Mouse (Mus musculus) neural tube, embryonic 11.5 days (tissue): Measurements from ENCODE around the gene Pax7. TPM values are rescaled to one million over a fixed set of nuclear protein-coding genes. Genes with fewer than 3 reads are reported as not detected.
A peak's percentile ranks its signal among the peaks of the same experiment; 100 is the strongest.

Experiments used
- ATAC-seq: fragments of 200-750 bp; cut with Nextera tagmentation; 2 replicates; pipeline ENCODE4 v1.8.0; 2017; ENCODE audit warnings: moderate number of reproducible peaks, mild to moderate bottlenecking, moderate TSS enrichment, moderate library complexity; ENCODE audit not compliant: insufficient read depth, low FRiP score, low TSS enrichment
- DNase-seq: peaks from one replicate; pipeline ENCODE4 v3.0.0-alpha.2; 2015; ENCODE audit warnings: low spot score
- H3K27ac ChIP-seq: fragments of 300-500 bp; sonication (generic); 2 replicates; pipeline ENCODE4 v1.5.1; 2014; ENCODE audit warnings: low read depth, mild to moderate bottlenecking, low read length
- H3K27me3 ChIP-seq: fragments of 300-500 bp; sonication (generic); 2 replicates; pipeline ENCODE4 v1.6.1; 2014; ENCODE audit warnings: mild to moderate bottlenecking, low read length, mixed read lengths; ENCODE audit not compliant: control insufficient read depth, insufficient read depth
- H3K36me3 ChIP-seq: fragments of 300-500 bp; sonication (generic); 2 replicates; pipeline ENCODE4 v1.6.1; 2014; ENCODE audit warnings: mild to moderate bottlenecking, low read length, moderate library complexity, mixed read lengths; ENCODE audit not compliant: control insufficient read depth, insufficient read depth
- H3K4me1 ChIP-seq: fragments of 300-500 bp; sonication (generic); 2 replicates; pipeline ENCODE4 v1.6.1; 2014; ENCODE audit warnings: low read length, mixed read lengths; ENCODE audit not compliant: control insufficient read depth, insufficient read depth
- H3K4me2 ChIP-seq: fragments of 300-500 bp; sonication (generic); 2 replicates; pipeline ENCODE4 v1.6.1; 2014; ENCODE audit warnings: low read depth, mild to moderate bottlenecking, moderate library complexity
- H3K4me3 ChIP-seq: fragments of 300-500 bp; sonication (generic); 2 replicates; pipeline ENCODE4 v1.5.1; 2014; ENCODE audit warnings: low read depth, low read length
- H3K9ac ChIP-seq: fragments of 300-500 bp; sonication (generic); 2 replicates; pipeline ENCODE4 v1.6.1; 2014; ENCODE audit warnings: mild to moderate bottlenecking, low read length
- H3K9me3 ChIP-seq: fragments of 300-500 bp; sonication (generic); 2 replicates; pipeline ENCODE4 v1.6.1; 2016; ENCODE audit warnings: low read length; ENCODE audit not compliant: control insufficient read depth
- WGBS: fragments of 180-500 bp; shearing (Covaris S2); extraction: QIAGEN DNeasy Blood & Tissue Kit; methylation state at CpG from one replicate; pipeline ENCODE4 v1.1.7; 2014; 5-methylcytosine and 5-hydroxymethylcytosine counted together
- polyA plus RNA-seq: library from polyadenylated mRNA; unstranded; fragments of >200 nt; fragmentation: Nextera tagmentation; extraction: Ambion mirVana; gene quantifications from 2 replicates; pipeline ENCODE4 v1.2.1, GENCODE M21; 2014

Pax7 gene
- polyA plus RNA-seq, 1 experiment from 2014 or later = 3.8 TPM

DNA sequence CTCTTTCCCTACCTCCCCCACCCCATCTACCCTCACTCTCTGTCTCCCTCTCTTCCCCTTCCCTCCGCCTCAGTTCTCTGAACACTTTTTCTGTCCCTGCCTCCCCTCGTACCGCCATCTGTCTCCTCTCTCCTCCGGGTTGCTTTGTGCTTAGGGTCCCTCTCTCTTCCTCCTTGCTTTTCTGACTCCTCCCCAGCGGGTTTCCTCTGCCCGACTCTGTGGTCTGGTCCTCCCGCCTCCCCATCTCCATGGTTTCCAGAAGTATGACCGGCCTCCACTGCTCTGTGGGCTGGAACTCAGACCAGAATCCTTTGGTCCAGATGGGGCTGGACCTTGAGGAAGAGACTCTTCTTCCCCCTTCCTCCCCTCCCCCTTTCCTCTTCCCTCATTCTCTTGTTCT is 2.9 kb upstream of the Pax7 start:
- Histone ChIP-seq H3K27me3 (peaks cover 53% of the 10 kb centered on the region), H3K4me3 (no peak overlapping the region), H3K36me3 (no peaks in the 10 kb centered on the region), H3K4me2 (peak overlapping the region; percentile 35), H3K27ac (peak overlapping the region; percentile 58; the same call in 1 of the 2 replicates), H3K9ac (peak overlapping the region; percentile 36), H3K4me1 (peaks cover 39% of the 10 kb centered on the region), H3K9me3 (no peaks in the 10 kb centered on the region)
- peak; percentile 28; the same call in 1 of the 2 replicates for ATAC-seq
- WGBS = 0% methylated on average over 8 of the region's 8 CpGs
- DNase-seq = no peak

DNA sequence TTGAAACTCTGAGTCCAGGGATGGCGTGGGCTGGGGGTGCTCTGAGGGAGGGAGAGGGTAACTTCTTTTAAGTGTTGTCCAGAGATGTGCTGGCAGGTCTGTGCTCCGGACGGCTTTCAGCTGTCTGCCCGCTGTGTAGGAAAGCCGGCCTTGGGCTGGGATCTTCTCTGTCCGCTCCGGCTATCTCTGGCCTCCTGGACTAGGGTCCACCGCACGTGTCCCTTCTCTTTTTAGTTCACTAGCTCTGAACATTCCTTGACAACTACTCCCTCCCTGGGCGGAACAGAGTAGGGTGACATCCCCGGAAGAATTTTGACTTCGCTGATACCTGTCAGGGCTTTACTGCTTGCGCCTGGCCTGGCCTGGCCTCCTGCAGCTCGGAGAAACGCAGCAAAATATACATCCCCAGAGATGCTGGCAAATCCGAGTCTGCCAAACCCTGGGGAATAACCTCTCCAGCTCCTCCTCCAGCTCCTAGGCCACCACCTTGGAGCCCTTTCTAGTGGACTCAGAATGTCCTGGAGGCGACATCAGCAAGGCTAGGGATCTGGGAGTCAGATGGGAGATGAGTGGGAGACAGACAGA is 581 bp upstream of the Pax7 start:
- Histone ChIP-seq H3K4me3 (peak overlapping the region; percentile 55), H3K4me1 (peaks cover 50% of the 10 kb centered on the region), H3K36me3 (no peaks in the 10 kb centered on the region), H3K9me3 (no peaks in the 10 kb centered on the region), H3K4me2 (peak overlapping the region; percentile 75), H3K27ac (0 out of 2 replicates have a peak overlapping the region, but pooled peaks have one; percentile 29), H3K9ac (peak overlapping the region; percentile 32), H3K27me3 (peaks cover 72% of the 10 kb centered on the region)
- WGBS = under 1% methylated on average over 17 of the region's 17 CpGs
- no peak for ATAC-seq
- peak; percentile 43 for DNase-seq

DNA sequence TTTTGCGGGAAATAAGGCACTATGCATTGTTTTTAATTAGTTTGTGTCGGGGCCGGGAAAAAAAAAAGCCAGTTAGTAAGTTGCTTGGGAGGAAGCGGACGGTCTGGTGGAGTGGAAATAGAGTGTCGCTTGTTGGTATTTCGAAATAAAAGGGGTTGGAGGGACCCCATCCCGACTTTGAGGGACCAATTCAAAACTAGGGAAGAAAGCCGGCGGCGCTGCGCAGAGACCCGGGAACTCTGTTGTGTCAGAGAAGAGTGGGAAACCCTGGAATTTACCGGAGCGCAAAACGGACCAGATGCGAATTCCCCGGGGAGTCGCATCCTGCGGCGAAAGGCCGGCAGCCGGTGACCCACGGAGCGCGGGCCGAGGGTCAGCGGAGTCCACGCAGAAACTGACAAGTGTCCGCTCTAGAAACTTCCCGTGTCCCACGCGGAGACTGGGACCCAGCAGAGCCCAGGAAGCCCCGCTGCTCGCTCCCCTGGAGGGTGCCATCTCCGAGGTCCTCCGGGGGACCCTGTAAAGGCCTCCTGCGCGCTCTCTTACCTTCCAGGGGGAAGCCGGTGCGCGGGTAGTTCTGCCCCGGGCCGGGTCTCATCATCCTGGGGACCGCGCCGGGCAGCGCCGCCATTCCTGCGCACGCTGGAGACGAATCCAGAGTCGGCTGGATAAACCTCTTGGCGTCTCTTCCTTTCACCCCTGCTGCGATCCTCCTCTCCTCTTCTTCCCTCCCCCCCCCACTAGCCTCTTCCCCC is 870 bp downstream of the Pax7 start:
- Histone ChIP-seq H3K27ac (peak overlapping the region; percentile 79), H3K4me2 (peak overlapping the region; percentile 75), H3K36me3 (no peaks in the 10 kb centered on the region), H3K27me3 (peaks cover 73% of the 10 kb centered on the region), H3K4me3 (peak overlapping the region; percentile 55), H3K9ac (peak overlapping the region; percentile 85), H3K4me1 (peaks cover 51% of the 10 kb centered on the region), H3K9me3 (no peaks in the 10 kb centered on the region)
- no peak for ATAC-seq
- under 1% methylated on average over 55 of the region's 55 CpGs for WGBS
- peak; percentile 66 for DNase-seq

DNA sequence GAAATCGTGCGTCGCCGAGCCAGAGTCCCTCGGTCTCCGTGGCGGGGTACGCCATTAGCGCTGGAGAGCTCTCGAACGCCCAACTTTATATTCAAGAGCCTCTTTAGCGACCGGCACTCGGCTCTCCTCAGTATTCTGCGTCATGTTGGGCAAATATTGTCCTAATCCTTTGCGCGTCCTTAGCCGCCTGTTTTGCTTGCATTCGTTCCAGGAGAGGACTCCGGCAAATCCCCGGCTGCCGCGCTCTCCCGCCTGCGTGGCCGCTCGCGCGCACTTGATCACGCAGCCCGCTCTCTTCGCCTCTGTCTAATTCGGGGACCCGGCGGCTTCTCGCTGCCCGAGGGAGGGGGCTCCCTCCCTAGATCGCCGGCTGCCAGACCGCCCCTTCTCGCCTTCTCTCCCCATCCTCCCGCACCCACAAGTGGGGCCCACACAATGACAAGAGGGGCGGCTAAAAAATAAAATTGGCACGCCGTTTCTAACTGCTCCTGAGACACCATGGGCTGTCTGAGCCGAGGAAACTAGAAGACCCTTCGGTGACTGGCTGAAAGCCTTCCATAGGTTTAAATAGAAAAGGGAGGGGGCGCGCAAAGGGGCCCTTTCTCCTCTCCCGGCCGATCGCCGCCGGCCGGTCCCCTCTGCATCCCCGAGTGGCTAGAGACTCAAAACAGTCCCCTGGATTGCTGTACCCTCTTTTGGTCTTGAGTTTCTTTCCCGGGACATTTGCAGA is 1.7 kb downstream of the Pax7 start:
- peak overlapping the region; percentile 1; the same call in 1 of the 2 replicates for H3K27ac ChIP-seq
- no peaks in the 10 kb centered on the region for H3K36me3 ChIP-seq
- peaks cover 50% of the 10 kb centered on the region for H3K4me1 ChIP-seq
- DNase-seq (peak; percentile 67), ATAC-seq (no peak)
- peaks cover 79% of the 10 kb centered on the region for H3K27me3 ChIP-seq
- WGBS = under 1% methylated on average over 57 of the region's 57 CpGs
- peak overlapping the region; percentile 85 for H3K9ac ChIP-seq
- no peaks in the 10 kb centered on the region for H3K9me3 ChIP-seq
- H3K4me2 ChIP-seq = peak overlapping the region; percentile 75
- peak overlapping the region; percentile 55 for H3K4me3 ChIP-seq

DNA sequence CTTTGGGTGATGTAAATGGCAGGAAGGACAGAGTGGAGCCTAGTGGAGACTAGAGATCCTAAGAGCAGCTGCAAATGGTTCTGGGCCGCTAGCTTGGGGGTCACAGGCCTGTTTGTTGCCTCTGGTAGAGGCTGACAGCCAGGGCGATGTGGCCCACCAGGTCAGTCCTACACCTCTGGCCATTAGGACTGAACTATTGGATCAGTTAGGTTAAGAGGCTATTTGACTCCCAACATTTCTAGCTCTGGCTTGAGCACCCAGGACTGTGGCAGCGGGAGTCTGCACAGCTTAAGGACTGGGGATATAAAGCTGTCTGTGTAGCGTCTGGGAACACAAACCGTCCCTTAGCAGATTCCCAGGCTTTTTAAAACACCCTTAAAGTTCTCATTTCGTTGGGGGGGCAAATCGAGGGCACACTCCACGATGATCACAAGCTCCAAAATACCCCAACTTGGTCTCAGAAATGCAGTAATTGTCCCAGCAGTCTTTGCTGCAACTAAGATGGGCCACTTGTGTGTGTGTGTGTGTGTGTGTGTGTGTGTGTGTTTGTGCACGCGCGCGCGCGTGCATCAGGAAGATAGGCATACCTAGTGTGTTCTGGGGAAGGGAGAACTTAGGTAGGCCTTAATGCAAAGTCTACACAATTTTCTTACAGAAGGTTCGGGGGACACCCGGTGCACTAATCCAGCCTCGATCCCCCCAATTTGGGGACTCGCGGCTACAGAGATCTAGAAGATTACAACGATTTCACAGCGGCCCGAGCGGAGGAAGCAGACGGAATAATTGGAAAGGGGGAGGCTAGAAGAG is 2.5 kb downstream of the Pax7 start:
- Histone ChIP-seq H3K4me3 (peak overlapping the region; percentile 55), H3K36me3 (no peaks in the 10 kb centered on the region), H3K9ac (peak overlapping the region; percentile 85), H3K4me2 (peak overlapping the region; percentile 75), H3K27ac (no peak overlapping the region), H3K4me1 (peaks cover 55% of the 10 kb centered on the region), H3K27me3 (peaks cover 87% of the 10 kb centered on the region), H3K9me3 (no peaks in the 10 kb centered on the region)
- under 1% methylated on average over 24 of the region's 24 CpGs for WGBS
- ATAC-seq (no peak), DNase-seq (peak; percentile 43)

DNA sequence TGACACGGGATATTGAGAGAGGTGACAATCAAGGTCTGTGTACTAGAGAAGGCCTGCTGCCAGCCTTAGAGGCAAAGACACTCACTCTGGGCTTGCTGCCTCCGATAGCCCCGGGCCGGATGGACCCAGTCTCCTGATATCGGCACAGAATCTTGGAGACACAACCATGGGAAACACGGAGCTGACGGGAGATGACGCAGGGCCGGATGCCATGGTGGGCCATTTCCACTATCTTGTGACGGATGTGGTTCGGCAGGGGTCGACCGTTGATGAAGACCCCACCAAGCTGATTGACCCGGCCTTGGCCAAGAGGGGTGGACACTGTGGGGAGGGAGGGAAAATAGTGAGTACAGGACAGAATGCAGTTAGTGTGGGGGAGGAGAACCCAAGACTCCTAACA is 3.3 kb downstream of the Pax7 start:
- 6% methylated on average over 14 of the region's 14 CpGs for WGBS
- peak overlapping the region; percentile 85; the same call in 1 of the 2 replicates for H3K9ac ChIP-seq
- ATAC-seq (no peak), DNase-seq (no peak)
- peaks cover 48% of the 10 kb centered on the region for H3K4me1 ChIP-seq
- peak overlapping the region; percentile 75 for H3K4me2 ChIP-seq
- no peaks in the 10 kb centered on the region for H3K36me3 ChIP-seq
- H3K9me3 ChIP-seq = no peaks in the 10 kb centered on the region
- H3K4me3 ChIP-seq = peak overlapping the region; percentile 55
- H3K27ac ChIP-seq = no peak overlapping the region
- peaks cover 87% of the 10 kb centered on the region for H3K27me3 ChIP-seq

DNA sequence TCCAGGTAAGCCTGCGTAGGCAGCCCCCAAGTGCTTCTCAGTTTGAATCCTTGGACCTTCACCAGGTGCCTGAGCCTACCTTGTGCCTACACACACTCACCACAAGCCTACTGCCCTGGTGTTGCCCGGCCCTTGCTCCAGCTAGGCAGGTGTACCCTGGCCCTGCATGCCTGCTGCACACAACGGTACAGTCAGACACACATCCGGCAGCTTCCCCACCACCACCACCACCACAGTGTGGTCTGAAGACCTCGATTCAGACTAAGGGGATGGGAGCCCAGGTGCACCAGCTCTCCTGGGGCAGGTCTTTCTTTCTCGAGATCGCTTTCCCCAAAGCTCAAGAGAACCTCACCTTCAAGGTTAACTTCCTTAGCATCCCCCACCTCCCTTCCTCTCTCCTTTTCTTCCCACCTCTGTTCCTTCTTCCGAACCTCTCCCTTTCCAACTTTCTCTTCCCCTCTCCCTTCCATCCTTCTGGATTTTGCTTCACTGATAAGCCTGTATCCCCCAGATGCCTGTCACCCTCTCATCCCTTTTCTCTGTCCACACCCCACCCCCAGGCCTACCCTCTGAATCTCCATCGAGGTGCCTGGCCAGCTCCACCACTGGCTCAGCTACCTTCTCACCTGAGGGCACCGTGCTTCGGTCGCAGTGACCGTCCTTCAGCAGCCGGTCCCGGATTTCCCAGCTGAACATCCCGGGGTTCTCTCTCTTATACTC is 4.3 kb downstream of the Pax7 start:
- H3K27me3 ChIP-seq = peaks cover 85% of the 10 kb centered on the region
- no peak overlapping the region for H3K27ac ChIP-seq
- ATAC-seq (no peak), DNase-seq (no peak)
- WGBS = 7% methylated on average over 16 of the region's 16 CpGs
- H3K4me1 ChIP-seq = peaks cover 44% of the 10 kb centered on the region
- H3K9ac ChIP-seq = no peak overlapping the region
- no peaks in the 10 kb centered on the region for H3K9me3 ChIP-seq
- no peaks in the 10 kb centered on the region for H3K36me3 ChIP-seq
- peak overlapping the region; percentile 20 for H3K4me3 ChIP-seq
- H3K4me2 ChIP-seq = peak overlapping the region; percentile 75

DNA sequence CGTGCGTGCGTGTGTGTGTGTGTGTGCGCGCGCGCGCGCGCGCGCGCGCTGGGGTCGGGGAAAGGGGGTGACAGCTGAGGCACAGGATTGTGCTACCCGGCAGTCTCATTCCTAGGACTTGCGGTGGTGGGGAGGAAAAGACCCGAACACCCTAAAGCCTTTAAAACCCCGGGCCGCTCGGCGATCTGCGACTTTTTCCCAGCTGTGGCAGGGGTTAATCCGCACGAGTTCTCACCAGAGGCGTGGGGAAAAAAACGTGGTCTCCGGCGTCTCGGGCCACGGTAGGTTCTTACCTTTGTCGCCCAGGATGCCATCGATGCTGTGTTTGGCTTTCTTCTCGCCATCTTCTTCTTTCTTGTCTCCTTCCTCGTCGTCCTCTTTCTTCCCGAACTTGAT is 5.0 kb downstream of the Pax7 start:
- no peaks in the 10 kb centered on the region for H3K36me3 ChIP-seq
- H3K27ac ChIP-seq = no peak overlapping the region
- DNase-seq (no peak), ATAC-seq (no peak)
- WGBS = 4% methylated on average over 36 of the region's 37 CpGs
- peak overlapping the region; percentile 15; the same call in 1 of the 2 replicates for H3K4me3 ChIP-seq
- H3K27me3 ChIP-seq = peaks cover 85% of the 10 kb centered on the region
- H3K4me2 ChIP-seq = peak overlapping the region; percentile 35
- no peaks in the 10 kb centered on the region for H3K9me3 ChIP-seq
- no peak overlapping the region for H3K9ac ChIP-seq
- peaks cover 38% of the 10 kb centered on the region for H3K4me1 ChIP-seq
